Mouse (Mus musculus): ENCODE measurements around the gene Slc26a1. TPM values are rescaled to one million over a fixed set of nuclear protein-coding genes. Genes with fewer than 3 reads are reported as not detected.
"Not testable (repeated sequence)": the region's sequence is repeated elsewhere in the genome, so short reads cannot be mapped to it uniquely, and the experiment has no call there.

Slc26a1 gene
- polyA plus RNA-seq, 1 experiment from 2014 or later = 1.1 TPM

DNA sequence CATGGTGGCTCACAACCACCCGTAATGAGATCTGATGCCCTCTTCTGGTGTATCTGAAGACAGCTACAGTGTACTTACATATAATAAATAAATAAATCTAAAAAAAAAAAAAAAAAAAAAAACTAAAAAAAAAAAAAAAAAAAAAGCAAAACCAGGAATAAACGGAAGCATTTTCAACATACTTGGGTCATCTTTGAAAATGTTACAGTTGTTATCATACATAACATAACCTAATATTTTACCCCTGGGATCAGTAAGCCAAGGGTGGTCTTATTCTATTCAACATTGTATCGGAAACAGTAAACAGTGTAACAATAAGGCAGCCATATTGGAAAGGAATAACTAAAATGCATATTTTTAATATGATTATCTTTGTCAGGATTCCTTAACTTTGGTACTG lies 41.3 kb downstream of the Slc26a1 start:
- not testable (repeated sequence) for H3K4me2 ChIP-seq (ENCODE audit: low read depth, low read length, severe bottlenecking); H3K27ac ChIP-seq (ENCODE audit: low read depth, low read length); H3K4me3 ChIP-seq (ENCODE audit: low read depth, low read length); H3K9ac ChIP-seq (ENCODE audit: low read length); H3K9me3 ChIP-seq (ENCODE audit: control insufficient read depth, low read length); ATAC-seq (replicated peaks; ENCODE audit: low FRiP score); DNase-seq (ENCODE audit: low spot score); H3K36me3 ChIP-seq (ENCODE audit: control insufficient read depth, insufficient read depth, low read length); H3K4me1 ChIP-seq (replicated peaks; ENCODE audit: control insufficient read depth, insufficient read depth, low read length); H3K27me3 ChIP-seq (ENCODE audit: control insufficient read depth, insufficient read depth, low read length)
- 80% methylated on average over 2 of the region's 3 CpGs for WGBS

DNA sequence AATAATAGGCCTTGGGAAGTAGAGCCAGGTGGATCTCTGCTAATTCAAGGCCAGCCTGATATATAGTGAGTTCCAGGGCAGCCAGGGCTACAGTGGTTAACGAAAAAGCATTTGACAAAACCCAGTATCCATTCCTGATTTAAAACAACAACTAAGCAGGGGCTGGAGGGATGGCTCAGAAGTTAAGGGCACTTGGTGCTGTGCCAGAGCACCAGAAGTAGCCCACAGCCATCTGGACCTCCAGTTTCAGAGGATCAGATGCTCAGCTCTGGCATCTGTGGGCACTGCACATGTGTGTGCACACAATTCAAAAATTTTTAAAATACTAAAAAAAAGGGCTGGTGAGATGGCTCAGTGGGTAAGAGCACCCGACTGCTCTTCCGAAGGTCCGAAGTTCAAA lies 41.7 kb downstream of the Slc26a1 start:
- no peak for ATAC-seq (replicated peaks; ENCODE audit: low FRiP score)
- Histone ChIP-seq H3K36me3 (ENCODE audit: control insufficient read depth, insufficient read depth, low read length) (no peaks in the 10 kb centered on the region), H3K9ac (ENCODE audit: low read length) (no peak overlapping the region), H3K27me3 (ENCODE audit: control insufficient read depth, insufficient read depth, low read length) (no peaks in the 10 kb centered on the region), H3K27ac (ENCODE audit: low read depth, low read length) (no peak overlapping the region), H3K4me1 (replicated peaks; ENCODE audit: control insufficient read depth, insufficient read depth, low read length) (peaks cover 2% of the 10 kb centered on the region; the same call in 1 of the 2 replicates), H3K4me3 (ENCODE audit: low read depth, low read length) (no peak overlapping the region), H3K4me2 (ENCODE audit: low read depth, low read length, severe bottlenecking) (no peak overlapping the region), H3K9me3 (ENCODE audit: control insufficient read depth, low read length) (no peaks in the 10 kb centered on the region)
- WGBS = 88% methylated on average over 4 of the region's 4 CpGs
- no peak for DNase-seq (ENCODE audit: low spot score)

DNA sequence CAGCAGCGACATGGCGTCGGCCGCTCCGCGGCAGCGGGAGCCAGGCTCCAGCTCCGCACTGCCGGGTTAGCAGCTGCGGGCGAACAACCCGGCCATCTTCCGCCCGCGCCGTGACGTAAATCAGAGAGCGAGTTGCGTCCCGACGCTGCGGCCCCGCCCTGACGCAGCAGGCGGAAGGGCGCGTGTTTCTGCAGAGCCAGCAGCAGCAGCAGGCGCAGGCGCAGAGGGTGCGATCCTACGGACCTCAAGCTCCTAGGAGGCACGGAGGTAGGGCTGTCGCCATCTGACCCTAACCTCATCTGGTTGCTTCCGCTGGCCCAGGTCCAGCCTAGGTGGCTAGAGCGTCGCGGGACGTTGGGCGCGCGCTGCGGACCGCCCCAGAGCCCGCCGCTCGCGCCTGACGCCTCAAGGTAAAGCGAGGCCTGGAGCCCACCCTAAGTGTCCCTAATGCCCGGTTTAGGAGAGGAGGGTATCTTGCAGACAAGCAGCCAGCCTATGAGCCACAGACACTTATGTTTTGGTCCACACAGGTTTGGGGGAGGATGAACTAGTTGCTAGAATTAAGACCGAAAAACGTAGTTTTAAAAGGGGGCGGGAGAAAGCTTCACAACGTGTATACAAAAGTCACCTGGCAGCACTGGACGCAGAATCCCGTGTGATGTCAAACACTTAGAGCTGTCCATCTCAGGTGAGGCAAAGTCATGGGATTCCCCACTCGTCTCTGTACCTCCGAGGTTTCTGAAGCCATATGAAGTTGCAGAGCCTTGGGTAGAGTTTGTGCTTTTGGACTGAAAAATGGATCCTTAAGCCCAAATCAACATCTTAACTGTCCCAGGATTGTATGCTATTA lies 45.5 kb downstream of the Slc26a1 start, which contains the start of the genes Gak and Tmem175:
Gene Gak, minus strand, starts transcription at position 122 of the 850 bp plus-strand sequence.
Gene Tmem175, plus strand, starts transcription at position 137 of the 850 bp plus-strand sequence.
- Histone ChIP-seq H3K4me1 (replicated peaks; ENCODE audit: control insufficient read depth, insufficient read depth, low read length) (peaks cover 4% of the 10 kb centered on the region; the same call in 1 of the 2 replicates), H3K27me3 (ENCODE audit: control insufficient read depth, insufficient read depth, low read length) (no peaks in the 10 kb centered on the region), H3K36me3 (ENCODE audit: control insufficient read depth, insufficient read depth, low read length) (no peaks in the 10 kb centered on the region), H3K4me2 (ENCODE audit: low read depth, low read length, severe bottlenecking) (peak within 1 kb of the TSS; percentile 88), H3K4me3 (ENCODE audit: low read depth, low read length) (peak within 1 kb of the TSS; percentile 87), H3K9ac (ENCODE audit: low read length) (peak within 1 kb of the TSS; percentile 95), H3K9me3 (ENCODE audit: control insufficient read depth, low read length) (no peaks in the 10 kb centered on the region), H3K27ac (ENCODE audit: low read depth, low read length) (peak within 1 kb of the TSS; percentile 46; the same call in 1 of the 2 replicates)
- ATAC-seq (replicated peaks; ENCODE audit: low FRiP score) = peak; percentile 95
- peak; percentile 95 for DNase-seq (ENCODE audit: low spot score)
- under 1% methylated on average over 58 of the region's 58 CpGs for WGBS

DNA sequence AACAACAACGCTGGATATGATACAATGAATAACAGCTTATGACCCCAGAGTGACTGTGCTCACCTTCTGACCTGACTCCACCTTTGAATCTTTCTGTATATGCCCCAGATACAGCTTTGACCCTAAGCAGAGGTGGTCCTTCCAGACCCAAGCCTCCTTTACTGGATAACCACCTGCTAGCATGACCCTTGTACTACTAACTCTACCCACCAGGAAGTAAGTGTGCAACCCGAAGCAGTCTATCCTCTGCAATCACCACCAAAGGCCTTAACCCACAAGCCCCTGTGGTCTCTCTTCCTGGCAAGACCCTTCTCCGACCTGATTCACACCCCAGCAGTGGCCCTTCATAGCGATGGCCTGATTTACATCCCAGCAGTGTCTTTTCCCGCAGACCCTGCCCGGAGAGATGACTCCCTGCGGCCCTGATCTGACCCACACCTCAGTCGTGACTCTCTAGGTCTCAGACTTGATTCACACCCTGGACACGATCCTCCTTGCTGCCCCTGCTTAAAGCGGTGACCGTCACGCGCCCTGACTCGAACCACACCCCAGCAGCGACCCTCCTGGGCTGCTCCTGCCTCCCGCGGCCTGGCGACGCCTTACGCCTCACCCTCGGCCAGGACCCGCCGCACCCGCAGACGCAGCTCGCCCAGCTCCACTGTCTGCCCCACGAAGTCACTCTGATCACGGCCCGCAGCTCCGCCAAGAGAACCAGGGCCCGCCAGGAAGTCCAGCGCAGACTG lies 46.3 kb downstream of the Slc26a1 start:
- peak overlapping the region; percentile 87 for H3K4me3 ChIP-seq (ENCODE audit: low read depth, low read length)
- 3% methylated on average over 32 of the region's 32 CpGs for WGBS
- ATAC-seq (replicated peaks; ENCODE audit: low FRiP score) (peak; percentile 85), DNase-seq (ENCODE audit: low spot score) (no peak)
- H3K9me3 ChIP-seq (ENCODE audit: control insufficient read depth, low read length) = no peaks in the 10 kb centered on the region
- H3K27ac ChIP-seq (ENCODE audit: low read depth, low read length) = peak overlapping the region; percentile 46; the same call in 1 of the 2 replicates
- peak overlapping the region; percentile 95 for H3K9ac ChIP-seq (ENCODE audit: low read length)
- peak overlapping the region; percentile 88 for H3K4me2 ChIP-seq (ENCODE audit: low read depth, low read length, severe bottlenecking)
- peaks cover 4% of the 10 kb centered on the region; the same call in 1 of the 2 replicates for H3K4me1 ChIP-seq (replicated peaks; ENCODE audit: control insufficient read depth, insufficient read depth, low read length)
- H3K36me3 ChIP-seq (ENCODE audit: control insufficient read depth, insufficient read depth, low read length) = no peaks in the 10 kb centered on the region
- no peaks in the 10 kb centered on the region for H3K27me3 ChIP-seq (ENCODE audit: control insufficient read depth, insufficient read depth, low read length)

DNA sequence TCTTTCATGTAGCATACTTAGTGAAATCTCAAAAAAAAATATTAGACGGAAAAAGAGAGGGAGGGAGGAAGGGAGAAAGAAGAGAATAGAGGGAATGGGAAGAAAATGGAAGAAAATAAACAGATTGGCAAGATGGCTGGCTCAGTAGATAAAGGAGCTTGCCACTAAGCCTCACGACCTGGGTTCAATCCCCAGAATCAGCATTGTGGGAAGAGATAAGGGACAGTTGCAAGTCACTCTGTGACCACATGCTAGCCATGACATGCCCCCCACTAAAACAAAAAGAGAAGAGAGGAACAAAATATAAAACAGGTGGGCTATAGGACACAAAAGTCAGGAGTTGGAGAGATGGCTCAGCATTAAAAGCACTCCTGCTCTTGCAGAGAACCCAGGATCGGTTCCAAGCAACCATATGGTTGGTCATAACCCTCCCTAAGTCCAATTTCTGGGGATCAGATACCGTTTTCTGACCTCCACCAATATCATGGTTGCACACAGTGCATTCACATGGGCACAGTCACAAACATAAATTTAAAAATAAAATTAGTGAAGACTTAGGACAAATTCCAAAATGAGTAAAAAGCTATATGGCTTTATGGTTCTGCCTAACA lies 49.2 kb downstream of the Slc26a1 start:
- H3K9me3 ChIP-seq (ENCODE audit: control insufficient read depth, low read length) = no peaks in the 10 kb centered on the region
- 85% methylated on average over 4 of the region's 4 CpGs for WGBS
- no peak for DNase-seq (ENCODE audit: low spot score)
- H3K27ac ChIP-seq (ENCODE audit: low read depth, low read length) = no peak overlapping the region
- no peak for ATAC-seq (replicated peaks; ENCODE audit: low FRiP score)
- no peak overlapping the region for H3K4me2 ChIP-seq (ENCODE audit: low read depth, low read length, severe bottlenecking)
- peaks cover 7% of the 10 kb centered on the region; the same call in 1 of the 2 replicates for H3K36me3 ChIP-seq (ENCODE audit: control insufficient read depth, insufficient read depth, low read length)
- no peaks in the 10 kb centered on the region for H3K27me3 ChIP-seq (ENCODE audit: control insufficient read depth, insufficient read depth, low read length)
- peaks cover 4% of the 10 kb centered on the region; the same call in 1 of the 2 replicates for H3K4me1 ChIP-seq (replicated peaks; ENCODE audit: control insufficient read depth, insufficient read depth, low read length)
- no peak overlapping the region for H3K4me3 ChIP-seq (ENCODE audit: low read depth, low read length)
- no peak overlapping the region for H3K9ac ChIP-seq (ENCODE audit: low read length)

DNA sequence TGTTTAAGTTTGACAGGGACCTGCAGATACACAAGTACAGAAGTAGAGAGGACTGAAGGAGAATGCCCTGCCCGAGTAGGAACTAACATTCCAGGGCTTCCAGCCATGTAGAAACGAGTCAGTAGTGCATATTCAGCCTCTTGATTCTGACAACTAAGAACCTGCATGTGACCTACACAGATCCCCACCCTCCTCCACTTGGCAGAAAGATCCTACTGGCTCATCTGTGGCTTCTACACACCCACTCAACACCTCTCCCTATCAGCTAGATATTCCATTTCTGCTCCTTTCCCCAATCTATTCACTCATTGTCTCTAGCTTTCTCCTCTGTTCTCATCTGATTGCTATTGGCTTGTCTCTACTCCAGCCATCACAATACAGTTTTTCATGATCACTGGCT lies 53.5 kb downstream of the Slc26a1 start:
- ATAC-seq (replicated peaks; ENCODE audit: low FRiP score) = no peak
- Histone ChIP-seq H3K4me3 (ENCODE audit: low read depth, low read length) (no peak overlapping the region), H3K9ac (ENCODE audit: low read length) (no peak overlapping the region)

More for the DNA sequence above, 53.5 kb downstream of the Slc26a1 start:
- Histone ChIP-seq H3K27ac (ENCODE audit: low read depth, low read length) (no peak overlapping the region), H3K27me3 (ENCODE audit: control insufficient read depth, insufficient read depth, low read length) (no peaks in the 10 kb centered on the region), H3K36me3 (ENCODE audit: control insufficient read depth, insufficient read depth, low read length) (peaks cover 7% of the 10 kb centered on the region), H3K9me3 (ENCODE audit: control insufficient read depth, low read length) (no peaks in the 10 kb centered on the region), H3K4me2 (ENCODE audit: low read depth, low read length, severe bottlenecking) (no peak overlapping the region), H3K4me1 (replicated peaks; ENCODE audit: control insufficient read depth, insufficient read depth, low read length) (no peaks in the 10 kb centered on the region)
- DNase-seq (ENCODE audit: low spot score) = no peak
- 92% methylated on average over 2 of the region's 2 CpGs for WGBS

Other genes with a start within 250 kb of the Slc26a1 start
- 354 and 397 TPM in 2 replicates for gene Atp5k, start 241.1 kb downstream of the Slc26a1 start, polyA plus RNA-seq (2014; fragmentation: Nextera tagmentation; extraction: Ambion mirVana)
- 0.13 and 0.16 TPM in 2 replicates for gene Mfsd7a, start 226.7 kb downstream of the Slc26a1 start, polyA plus RNA-seq (2014; fragmentation: Nextera tagmentation; extraction: Ambion mirVana)
- 30.4 and 32.9 TPM in 2 replicates for gene Pcgf3, start 214.3 kb downstream of the Slc26a1 start, polyA plus RNA-seq (2014; fragmentation: Nextera tagmentation; extraction: Ambion mirVana)
- 5.3 and 5.7 TPM in 2 replicates for gene Cplx1, start 125.5 kb downstream of the Slc26a1 start, polyA plus RNA-seq (2014; fragmentation: Nextera tagmentation; extraction: Ambion mirVana)
- gene Gak, start 45.8 kb downstream of the Slc26a1 start, polyA plus RNA-seq (2014; fragmentation: Nextera tagmentation; extraction: Ambion mirVana) = 51.2 and 57.1 TPM in 2 replicates
- 19.4 and 22.2 TPM in 2 replicates for gene Tmem175, start 45.8 kb downstream of the Slc26a1 start, polyA plus RNA-seq (2014; fragmentation: Nextera tagmentation; extraction: Ambion mirVana)
- 11.5 and 11.6 TPM in 2 replicates for gene Idua, start 15.2 kb downstream of the Slc26a1 start, polyA plus RNA-seq (2014; fragmentation: Nextera tagmentation; extraction: Ambion mirVana)
- 13.6 and 13.9 TPM in 2 replicates for gene Dgkq, start 5.9 kb downstream of the Slc26a1 start, polyA plus RNA-seq (2014; fragmentation: Nextera tagmentation; extraction: Ambion mirVana)
- gene Fgfrl1, start 16.8 kb upstream of the Slc26a1 start, polyA plus RNA-seq (2014; fragmentation: Nextera tagmentation; extraction: Ambion mirVana) = 22.0 and 24.5 TPM in 2 replicates
- 0.95 and 2.2 TPM in 2 replicates for gene Rnf212, start 99.4 kb upstream of the Slc26a1 start, polyA plus RNA-seq (2014; fragmentation: Nextera tagmentation; extraction: Ambion mirVana)
- not detected in 2 replicates for gene Tmed11, start 119.8 kb upstream of the Slc26a1 start, polyA plus RNA-seq (2014; fragmentation: Nextera tagmentation; extraction: Ambion mirVana)
- gene Vmn2r8, start 133.3 kb upstream of the Slc26a1 start, polyA plus RNA-seq (2014; fragmentation: Nextera tagmentation; extraction: Ambion mirVana) = not detected in 2 replicates
- gene Vmn2r9, start 177.0 kb upstream of the Slc26a1 start, polyA plus RNA-seq (2014; fragmentation: Nextera tagmentation; extraction: Ambion mirVana) = not detected in 2 replicates